Mouse (Mus musculus): ENCODE data around the gene Gm5269. TPM values are rescaled to one million over a fixed set of nuclear protein-coding genes. Genes with fewer than 3 reads are reported as not detected.

The Gm5269 gene
- total and polyA plus RNA-seq, 3 experiments: 2.2 TPM; not detected in 2

- no peak overlapping the region for H3K27ac ChIP-seq (ENCODE audit: insufficient read depth, low read depth)
- H3K9me3 ChIP-seq (replicated peaks; ENCODE audit: low read length): no peaks in the 10 kb centered on the region
- no peaks in the 10 kb centered on the region for H3K79me2 ChIP-seq (replicated peaks; ENCODE audit: control insufficient read depth, extremely low read depth, insufficient read depth, poor library complexity, severe bottlenecking)
- no peak overlapping the region for H3K4me3 ChIP-seq (replicated peaks in 1 of 3; ENCODE audit: low read depth in 2 of 3, low read length in 2 of 3, poor library complexity in 1 of 3)
- no peak overlapping the region for H3K9ac ChIP-seq (ENCODE audit: insufficient read depth, low read depth)
- H3K4me1 ChIP-seq (ENCODE audit: control insufficient read depth in 1 of 2, insufficient read depth in 2 of 2): no peaks in the 10 kb centered on the region
- TF ChIP-seq POLR2A (IDR thresholded peaks at IDR 0.05; ENCODE audit: low read depth, low read length) (no peak), MAX (IDR thresholded peaks at IDR 0.05; ENCODE audit: low read length) (no peak), ETS1 (conservative IDR thresholded peaks at IDR 0.05; ENCODE audit: low read depth, low read length) (no peak), CTCF (conservative IDR thresholded peaks at IDR 0.05 in 1 of 2, IDR thresholded peaks at IDR 0.05 in 1 of 2; ENCODE audit: low read depth in 2 of 2, low read length in 2 of 2) (no peak), JUN (IDR thresholded peaks at IDR 0.05; ENCODE audit: insufficient read depth, low read depth, low read length) (no peak), NRF1 (IDR thresholded peaks at IDR 0.05; ENCODE audit: low read depth, low read length) (no peak), ZKSCAN1 (IDR thresholded peaks at IDR 0.05; ENCODE audit: borderline replicate concordance, low read depth, low read length) (no peak), NELFE (IDR thresholded peaks at IDR 0.05; ENCODE audit: low read depth, low read length) (no peak), TCF12 (IDR thresholded peaks at IDR 0.05; ENCODE audit: low read depth, low read length) (no peak), USF2 (conservative IDR thresholded peaks at IDR 0.05; ENCODE audit: low read depth, low read length) (no peak), RCOR1 (conservative IDR thresholded peaks at IDR 0.05; ENCODE audit: low read depth, low read length) (no peak), UBTF (IDR thresholded peaks at IDR 0.05; ENCODE audit: low read depth, low read length) (no peak), IRF4 (IDR thresholded peaks at IDR 0.05; ENCODE audit: low read depth, low read length) (no peak), JUND (conservative IDR thresholded peaks at IDR 0.05; ENCODE audit: low read depth, low read length) (no peak), TBP (conservative IDR thresholded peaks at IDR 0.05; ENCODE audit: low read depth, low read length) (no peak)
- dilution Hi-C loops (cut with MboI; ENCODE audit: extremely low pct_ligation_motif_present, extremely low pct_unique_long_range_greater_than_20kb, low sequenced_read_pairs) (no loop called here), in situ Hi-C loops (cut with MboI; ENCODE audit: low pct_ligation_motif_present, low pct_unique_long_range_greater_than_20kb, low sequenced_read_pairs) (no loop called here)
- no peak overlapping the region for H3K4me2 ChIP-seq (ENCODE audit: insufficient read depth, low read depth, poor library complexity, severe bottlenecking)
- H3K27me3 ChIP-seq (replicated peaks): no peaks in the 10 kb centered on the region
- no peaks in the 10 kb centered on the region for H3K36me3 ChIP-seq (replicated peaks in 1 of 2; ENCODE audit: control insufficient read depth in 1 of 2, insufficient read depth in 1 of 2, low read length in 1 of 2)
- DNase-seq (ENCODE audit: extremely low read depth): no peak
Observed at GRCm38 (mm10) chr1:45845466-45845865, 44.6 kb downstream of the Gm5269 start.

Other genes starting within 250 kb of the Gm5269 start
- 127 and 141 TPM in 2 replicates for gene Wdr75, start 95.1 kb downstream of the Gm5269 start, total RNA-seq (2012; rRNA removed)
- gene Wdr75, start 95.1 kb downstream of the Gm5269 start, total RNA-seq (2014; rRNA removed): 197 and 204 TPM in 2 replicates
- 208 and 236 TPM in 2 replicates for gene Wdr75, start 95.1 kb downstream of the Gm5269 start, polyA plus RNA-seq (2012; ENCODE audit: insufficient read length, low read depth)
- gene Slc40a1, start 36.2 kb upstream of the Gm5269 start, total RNA-seq (2012; rRNA removed): not detected in 2 replicates
- not detected in 2 replicates for gene Slc40a1, start 36.2 kb upstream of the Gm5269 start, total RNA-seq (2014; rRNA removed)
- gene Slc40a1, start 36.2 kb upstream of the Gm5269 start, polyA plus RNA-seq (2012; ENCODE audit: insufficient read length, low read depth): not detected in 2 replicates
- not detected in 2 replicates for gene Dnah7b, start 176.0 kb upstream of the Gm5269 start, total RNA-seq (2012; rRNA removed)
- gene Dnah7b, start 176.0 kb upstream of the Gm5269 start, total RNA-seq (2014; rRNA removed): not detected in 2 replicates
- gene Dnah7b, start 176.0 kb upstream of the Gm5269 start, polyA plus RNA-seq (2012; ENCODE audit: insufficient read length, low read depth): not detected in 2 replicates

All from CH12.LX (cell line).